Mouse (Mus musculus) heart, embryonic 11.5 days (tissue): ENCODE measurements around the gene Gsto1. TPM values are rescaled to one million over a fixed set of nuclear protein-coding genes. Genes with fewer than 3 reads are reported as not detected.
A peak's percentile ranks its signal among the peaks of the same experiment; 100 is the strongest.

ENCODE experiments used
- ATAC-seq: fragments of 200-750 bp; cut with Nextera tagmentation; replicated peaks from 2 replicates; pipeline ENCODE4 v1.8.0; 2017; ENCODE audit warnings: moderate library complexity; ENCODE audit not compliant: insufficient number of reproducible peaks, low FRiP score, low TSS enrichment
- H3K27ac ChIP-seq: fragments of 300-500 bp; sonication (generic); 2 replicates; pipeline ENCODE4 v1.5.1; 2014; ENCODE audit warnings: mild to moderate bottlenecking, low read depth, low read length
- H3K27me3 ChIP-seq: fragments of 300-500 bp; sonication (generic); 2 replicates; pipeline ENCODE4 v1.6.1; 2014; ENCODE audit warnings: mild to moderate bottlenecking, low read length, mixed read lengths; ENCODE audit not compliant: control insufficient read depth, insufficient read depth
- H3K36me3 ChIP-seq: fragments of 300-500 bp; sonication (generic); 2 replicates; pipeline ENCODE4 v1.6.1; 2014; ENCODE audit warnings: mild to moderate bottlenecking, low read length, moderate library complexity, mixed read lengths; ENCODE audit not compliant: control insufficient read depth, insufficient read depth
- H3K4me1 ChIP-seq: fragments of 300-500 bp; sonication (generic); 2 replicates; pipeline ENCODE4 v1.6.1; 2014; ENCODE audit warnings: low read length; ENCODE audit not compliant: control insufficient read depth, insufficient read depth
- H3K4me2 ChIP-seq: fragments of 300-500 bp; sonication (generic); 2 replicates; pipeline ENCODE4 v1.6.1; 2014; ENCODE audit warnings: mild to moderate bottlenecking, moderate library complexity
- H3K4me3 ChIP-seq: fragments of 300-500 bp; sonication (generic); 2 replicates; pipeline ENCODE4 v1.5.1; 2014; ENCODE audit warnings: low read depth, low read length
- H3K9ac ChIP-seq: fragments of 300-500 bp; sonication (generic); 2 replicates; pipeline ENCODE4 v1.6.1; 2014; ENCODE audit warnings: mild to moderate bottlenecking, low read depth, low read length, moderate library complexity
- H3K9me3 ChIP-seq: fragments of 300-500 bp; sonication (generic); replicated peaks from 2 replicates; pipeline ENCODE4 v1.6.1; 2016; ENCODE audit warnings: low read length; ENCODE audit not compliant: control insufficient read depth
- WGBS: fragments of 180-500 bp; shearing (Covaris S2); extraction: QIAGEN DNeasy Blood & Tissue Kit; methylation state at CpG from one replicate; pipeline ENCODE4 v1.1.7; 2014; ENCODE audit not compliant: insufficient replicate concordance; 5-methylcytosine and 5-hydroxymethylcytosine counted together
- polyA plus RNA-seq: library from polyadenylated mRNA; unstranded; fragments of >200 nt; fragmentation: Nextera tagmentation; extraction: Ambion mirVana; gene quantifications from 2 replicates; pipeline ENCODE4 v1.2.1, GENCODE M21; 2014

The Gsto1 gene
- polyA plus RNA-seq, 1 experiment from 2014 or later = 84.0 TPM

DNA sequence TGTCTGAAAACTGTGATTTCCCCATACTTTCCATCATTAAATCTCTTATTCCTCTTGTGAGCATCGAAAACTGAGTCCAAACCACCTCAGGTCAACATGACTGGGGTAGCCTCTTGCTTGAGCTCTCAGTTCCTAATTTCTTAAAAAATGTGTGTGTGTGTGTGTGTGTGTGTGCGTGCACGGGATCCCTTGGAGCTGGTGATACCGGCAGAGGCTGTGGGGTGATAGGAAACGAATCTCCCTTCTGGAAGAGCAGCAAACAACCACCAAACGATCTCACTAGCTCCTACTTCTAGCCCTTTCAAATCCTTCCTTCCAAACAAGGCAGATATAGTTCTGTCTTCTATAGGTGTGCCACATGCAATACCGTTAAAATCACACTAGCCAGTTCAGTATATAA is 10.0 kb downstream of the Gsto1 start:
- H3K9me3 ChIP-seq = no peaks in the 10 kb centered on the region
- no peak for ATAC-seq
- peak overlapping the region; percentile 79 for H3K4me2 ChIP-seq
- peak overlapping the region; percentile 71 for H3K4me3 ChIP-seq
- 77% methylated on average over 7 of the region's 7 CpGs for WGBS
- H3K27me3 ChIP-seq = no peaks in the 10 kb centered on the region
- H3K36me3 ChIP-seq = no peaks in the 10 kb centered on the region
- no peaks in the 10 kb centered on the region; the same call in 1 of the 2 replicates for H3K4me1 ChIP-seq
- peak overlapping the region; percentile 90 for H3K9ac ChIP-seq
- no peak overlapping the region for H3K27ac ChIP-seq

DNA sequence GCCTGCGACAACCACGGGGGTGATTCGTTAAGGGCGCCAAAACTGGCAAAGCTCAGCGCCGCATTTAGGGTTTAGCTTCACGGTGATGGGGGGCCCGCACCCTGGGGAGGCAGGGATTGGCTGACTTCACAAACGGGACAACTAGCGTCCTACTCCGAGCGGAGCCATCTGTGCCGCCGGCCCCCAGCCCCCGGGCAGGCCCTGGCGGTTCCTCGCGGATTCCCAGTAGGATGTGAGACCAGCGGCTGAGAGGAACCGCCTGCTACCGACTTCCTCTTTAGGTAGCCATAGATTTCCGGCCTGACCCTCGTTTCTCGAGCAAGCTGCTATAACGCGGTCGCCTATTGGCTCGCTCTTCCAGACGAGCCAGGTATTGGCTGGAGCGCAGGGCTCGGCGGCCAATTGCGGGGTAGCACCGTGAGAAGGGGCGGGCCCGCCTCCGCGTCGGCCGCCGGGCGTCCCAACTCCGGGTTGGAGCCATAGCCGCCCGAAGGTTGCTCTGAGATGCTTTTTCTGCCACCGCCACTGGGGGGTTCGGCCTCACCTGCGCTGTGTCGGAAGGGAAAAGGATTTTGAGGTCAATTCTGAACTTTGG is 10.7 kb downstream of the Gsto1 start, which contains the start of gene Gsto2:
Gene Gsto2 (plus strand): TSS at position 182 of the 595 bp plus-strand sequence.
- Histone ChIP-seq H3K4me3 (peak within 1 kb of the TSS; percentile 71), H3K27ac (peak within 1 kb of the TSS; percentile 74; the same call in 1 of the 2 replicates), H3K9me3 (no peaks in the 10 kb centered on the region), H3K36me3 (no peaks in the 10 kb centered on the region), H3K4me1 (no peaks in the 10 kb centered on the region; the same call in 1 of the 2 replicates), H3K9ac (peak within 1 kb of the TSS; percentile 90), H3K27me3 (no peaks in the 10 kb centered on the region), H3K4me2 (peak within 1 kb of the TSS; percentile 79)
- WGBS = under 1% methylated on average over 49 of the region's 49 CpGs
- ATAC-seq = peak; percentile 100

GRCm38 (mm10) chr19:47867628-47868175 is 12.9 kb downstream of the Gsto1 start:
- H3K4me1 ChIP-seq = no peaks in the 10 kb centered on the region; the same call in 1 of the 2 replicates

GRCm38 (mm10) chr19:47868951-47869350 is 14.2 kb downstream of the Gsto1 start:
- H3K9ac ChIP-seq = no peak overlapping the region
- H3K27me3 ChIP-seq = no peaks in the 10 kb centered on the region
- no peak overlapping the region for H3K4me2 ChIP-seq
- H3K4me3 ChIP-seq = no peak overlapping the region
- no peaks in the 10 kb centered on the region for H3K36me3 ChIP-seq
- H3K4me1 ChIP-seq = no peaks in the 10 kb centered on the region; the same call in 1 of the 2 replicates
- 65% methylated on average over 4 of the region's 4 CpGs for WGBS
- ATAC-seq = no peak
- no peak overlapping the region for H3K27ac ChIP-seq
- no peaks in the 10 kb centered on the region for H3K9me3 ChIP-seq

More at GRCm38 (mm10) chr19:47867628-47868175, 12.9 kb downstream of the Gsto1 start:
- 70% methylated on average over 4 of the region's 4 CpGs for WGBS
- H3K9me3 ChIP-seq = no peaks in the 10 kb centered on the region
- H3K36me3 ChIP-seq = no peaks in the 10 kb centered on the region
- no peak overlapping the region for H3K27ac ChIP-seq
- H3K27me3 ChIP-seq = no peaks in the 10 kb centered on the region
- ATAC-seq = no peak
- H3K4me3 ChIP-seq = no peak overlapping the region
- H3K9ac ChIP-seq = no peak overlapping the region
- no peak overlapping the region for H3K4me2 ChIP-seq

GRCm38 (mm10) chr19:47869516-47869915 is 14.7 kb downstream of the Gsto1 start:
- Histone ChIP-seq H3K4me3 (no peak overlapping the region), H3K27ac (no peak overlapping the region), H3K4me2 (no peak overlapping the region), H3K36me3 (no peaks in the 10 kb centered on the region), H3K27me3 (no peaks in the 10 kb centered on the region), H3K9me3 (no peaks in the 10 kb centered on the region), H3K4me1 (no peaks in the 10 kb centered on the region; the same call in 1 of the 2 replicates), H3K9ac (no peak overlapping the region)
- no peak for ATAC-seq
- 49% methylated on average over 3 of the region's 3 CpGs for WGBS

GRCm38 (mm10) chr19:47870102-47870666 is 15.4 kb downstream of the Gsto1 start:
- H3K9ac ChIP-seq = no peak overlapping the region
- H3K27me3 ChIP-seq = no peaks in the 10 kb centered on the region
- no peak for ATAC-seq
- 58% methylated on average over 7 of the region's 7 CpGs for WGBS
- H3K9me3 ChIP-seq = no peaks in the 10 kb centered on the region
- no peak overlapping the region for H3K27ac ChIP-seq
- H3K36me3 ChIP-seq = no peaks in the 10 kb centered on the region
- H3K4me2 ChIP-seq = no peak overlapping the region
- no peaks in the 10 kb centered on the region for H3K4me1 ChIP-seq
- no peak overlapping the region for H3K4me3 ChIP-seq

GRCm38 (mm10) chr19:47871515-47871914 is 16.7 kb downstream of the Gsto1 start:
- 24% methylated on average over 10 of the region's 10 CpGs for WGBS
- Histone ChIP-seq H3K9ac (no peak overlapping the region), H3K4me1 (peaks cover 1% of the 10 kb centered on the region; the same call in 1 of the 2 replicates), H3K9me3 (no peaks in the 10 kb centered on the region), H3K4me2 (no peak overlapping the region), H3K4me3 (no peak overlapping the region), H3K27me3 (no peaks in the 10 kb centered on the region), H3K27ac (no peak overlapping the region), H3K36me3 (no peaks in the 10 kb centered on the region)
- ATAC-seq = no peak

- no peak for ATAC-seq
- no peak overlapping the region for H3K4me3 ChIP-seq
- H3K4me1 ChIP-seq = peaks cover 2% of the 10 kb centered on the region; the same call in 1 of the 2 replicates
- no peaks in the 10 kb centered on the region for H3K9me3 ChIP-seq
- no peak overlapping the region for H3K27ac ChIP-seq
- peak overlapping the region; percentile 22; the same call in 1 of the 2 replicates for H3K4me2 ChIP-seq
- H3K9ac ChIP-seq = no peak overlapping the region
- H3K36me3 ChIP-seq = no peaks in the 10 kb centered on the region
- 62% methylated on average over 15 of the region's 15 CpGs for WGBS
- H3K27me3 ChIP-seq = no peaks in the 10 kb centered on the region
These were observed 21.5 kb downstream of the Gsto1 start for GRCm38 (mm10) chr19:47876252-47876651.
